Mouse (Mus musculus) intestine, postnatal 0 days (tissue): ENCODE measurements around the gene Tab2. TPM values are rescaled to one million over a fixed set of nuclear protein-coding genes. Genes with fewer than 3 reads are reported as not detected.

Source experiments
- ATAC-seq: fragments of 200-750 bp; cut with Nextera tagmentation; 2 replicates; pipeline ENCODE4 v1.8.0; 2017; ENCODE audit warnings: mild to moderate bottlenecking, moderate TSS enrichment, moderate library complexity
- H3K27ac ChIP-seq: fragments of 300-500 bp; sonication (generic); 2 replicates; pipeline ENCODE4 v1.5.1; 2014; ENCODE audit warnings: mild to moderate bottlenecking, low read depth, low read length, moderate library complexity
- H3K27me3 ChIP-seq: fragments of 300-500 bp; sonication (generic); replicated peaks from 2 replicates; pipeline ENCODE4 v1.6.1; 2014; ENCODE audit warnings: low read length, mixed read lengths; ENCODE audit not compliant: control insufficient read depth, insufficient read depth
- H3K36me3 ChIP-seq: fragments of 300-500 bp; sonication (generic); 2 replicates; pipeline ENCODE4 v1.6.1; 2014; ENCODE audit warnings: mild to moderate bottlenecking, moderate library complexity; ENCODE audit not compliant: control insufficient read depth, insufficient read depth
- H3K4me1 ChIP-seq: fragments of 300-500 bp; sonication (generic); replicated peaks from 2 replicates; pipeline ENCODE4 v1.6.1; 2014; ENCODE audit warnings: antibody characterized with exemption, low read length, mixed read lengths; ENCODE audit not compliant: control insufficient read depth, insufficient read depth
- H3K4me2 ChIP-seq: fragments of 300-500 bp; sonication (generic); replicated peaks from 2 replicates; pipeline ENCODE4 v1.6.1; 2014; ENCODE audit warnings: low read depth, mild to moderate bottlenecking, moderate library complexity
- H3K4me3 ChIP-seq: fragments of 300-500 bp; sonication (generic); 2 replicates; pipeline ENCODE4 v1.5.1; 2014; ENCODE audit warnings: low read depth, low read length
- H3K9ac ChIP-seq: fragments of 300-500 bp; sonication (generic); 2 replicates; pipeline ENCODE4 v1.6.1; 2014; ENCODE audit warnings: mild to moderate bottlenecking, low read depth, low read length
- H3K9me3 ChIP-seq: fragments of 300-500 bp; sonication (generic); 2 replicates; pipeline ENCODE4 v1.6.1; 2016; ENCODE audit warnings: mixed run types; ENCODE audit not compliant: control insufficient read depth
- CTCF ChIP-seq: sonication (generic); IDR thresholded peaks from 2 replicates; pipeline ENCODE4 v1.5.1; 2016; ENCODE audit warnings: low read depth, mild to moderate bottlenecking, control low read depth, antibody characterized with exemption, moderate library complexity
- WGBS: fragments of 180-500 bp; shearing (Covaris S2); extraction: QIAGEN DNeasy Blood & Tissue Kit; methylation state at CpG from one replicate; pipeline ENCODE4 v1.1.7; 2014; 5-methylcytosine and 5-hydroxymethylcytosine counted together
- polyA plus RNA-seq: library from polyadenylated mRNA; unstranded; fragments of >200 nt; fragmentation: Nextera tagmentation; extraction: Ambion mirVana; gene quantifications from 2 replicates; pipeline ENCODE4 v1.2.1, GENCODE M21; 2015

Tab2 gene
- polyA plus RNA-seq, 1 experiment from 2014 or later = 18.0 TPM

DNA sequence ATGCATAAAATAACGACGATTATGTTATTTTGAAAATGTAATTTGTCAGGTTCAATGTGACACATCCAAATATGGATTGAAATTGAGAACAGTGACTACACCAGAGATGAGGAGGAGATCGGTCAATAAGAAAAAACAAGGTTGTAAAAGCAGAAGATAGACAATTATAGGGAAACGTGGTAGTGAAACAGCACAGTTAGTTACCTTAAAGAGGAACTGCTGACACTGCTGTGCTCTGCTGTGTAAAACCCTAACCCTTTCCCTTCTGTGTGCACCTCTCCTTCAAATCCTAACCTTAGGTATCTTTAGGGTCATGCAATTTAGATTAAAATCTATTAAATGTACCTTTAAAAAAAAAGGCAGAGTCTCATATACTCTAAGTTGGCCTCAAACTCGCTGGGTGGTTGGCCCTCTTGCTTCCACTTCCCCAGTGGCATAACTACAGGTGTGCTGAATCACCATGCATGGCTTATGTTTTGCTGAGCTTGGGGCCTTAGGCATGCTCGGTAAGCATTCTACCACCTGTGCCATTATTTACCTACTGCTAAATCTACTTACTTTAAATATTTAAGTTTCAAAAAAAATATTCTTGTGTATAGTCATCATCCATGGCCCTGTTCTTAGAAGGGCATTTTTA, 19.4 kb downstream of the Tab2 start:
- no peak for ATAC-seq
- TF ChIP-seq CTCF = no peak
- no peak overlapping the region for H3K4me2 ChIP-seq
- 56% methylated on average over 6 of the region's 6 CpGs for WGBS
- H3K4me3 ChIP-seq = no peak overlapping the region
- H3K4me1 ChIP-seq = no peaks in the 10 kb centered on the region
- no peaks in the 10 kb centered on the region for H3K27me3 ChIP-seq
- no peaks in the 10 kb centered on the region for H3K36me3 ChIP-seq
- no peaks in the 10 kb centered on the region for H3K9me3 ChIP-seq
- no peak overlapping the region for H3K27ac ChIP-seq
- no peak overlapping the region for H3K9ac ChIP-seq

- WGBS = 61% methylated on average over 2 of the region's 2 CpGs
- no peak for ATAC-seq
- no peak overlapping the region for H3K9ac ChIP-seq
Measured at GRCm38 (mm10) chr10:7932958-7933357, 23.1 kb downstream of the Tab2 start.

GRCm38 (mm10) chr10:7928996-7929395, 27.0 kb downstream of the Tab2 start:
- Histone ChIP-seq H3K36me3 (peaks cover 5% of the 10 kb centered on the region; the same call in 1 of the 2 replicates), H3K4me3 (no peak overlapping the region), H3K27ac (no peak overlapping the region), H3K9me3 (no peaks in the 10 kb centered on the region), H3K4me2 (no peak overlapping the region), H3K9ac (no peak overlapping the region), H3K27me3 (no peaks in the 10 kb centered on the region), H3K4me1 (no peaks in the 10 kb centered on the region)
- no peak for TF ChIP-seq CTCF
- 78% methylated on average over 9 of the region's 9 CpGs for WGBS
- no peak for ATAC-seq

More at GRCm38 (mm10) chr10:7932958-7933357, 23.1 kb downstream of the Tab2 start:
- no peaks in the 10 kb centered on the region for H3K9me3 ChIP-seq
- H3K36me3 ChIP-seq = no peaks in the 10 kb centered on the region
- TF ChIP-seq CTCF = no peak
- no peak overlapping the region for H3K4me3 ChIP-seq
- no peak overlapping the region for H3K27ac ChIP-seq
- no peak overlapping the region for H3K4me2 ChIP-seq
- no peaks in the 10 kb centered on the region for H3K4me1 ChIP-seq
- H3K27me3 ChIP-seq = no peaks in the 10 kb centered on the region

DNA sequence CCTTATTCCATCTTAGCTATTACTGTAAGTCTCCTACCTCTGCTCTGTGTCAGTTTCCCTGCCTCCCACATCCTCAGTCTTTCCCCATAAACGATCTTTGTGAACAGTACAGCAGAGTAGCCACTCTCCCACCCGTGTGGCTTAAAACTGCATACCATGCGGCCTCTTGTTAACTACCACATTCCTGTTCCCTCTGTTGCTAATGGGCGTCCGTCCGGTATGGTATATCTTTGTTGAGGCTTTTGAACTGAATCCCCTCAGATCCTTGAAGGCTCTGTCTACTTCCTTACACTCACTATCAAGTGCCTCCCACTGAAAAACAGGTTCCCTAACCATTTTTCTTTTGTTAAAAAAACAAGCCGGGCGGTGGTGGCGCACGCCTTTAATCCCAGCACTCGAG, 30.5 kb downstream of the Tab2 start:
- Histone ChIP-seq H3K9ac (no peak overlapping the region), H3K27ac (no peak overlapping the region), H3K27me3 (no peaks in the 10 kb centered on the region), H3K4me2 (no peak overlapping the region), H3K36me3 (peaks cover 19% of the 10 kb centered on the region), H3K4me1 (no peaks in the 10 kb centered on the region; the same call in 1 of the 2 replicates), H3K4me3 (no peak overlapping the region), H3K9me3 (no peaks in the 10 kb centered on the region)
- TF ChIP-seq CTCF = no peak
- ATAC-seq = no peak
- WGBS = 86% methylated on average over 11 of the region's 11 CpGs

DNA sequence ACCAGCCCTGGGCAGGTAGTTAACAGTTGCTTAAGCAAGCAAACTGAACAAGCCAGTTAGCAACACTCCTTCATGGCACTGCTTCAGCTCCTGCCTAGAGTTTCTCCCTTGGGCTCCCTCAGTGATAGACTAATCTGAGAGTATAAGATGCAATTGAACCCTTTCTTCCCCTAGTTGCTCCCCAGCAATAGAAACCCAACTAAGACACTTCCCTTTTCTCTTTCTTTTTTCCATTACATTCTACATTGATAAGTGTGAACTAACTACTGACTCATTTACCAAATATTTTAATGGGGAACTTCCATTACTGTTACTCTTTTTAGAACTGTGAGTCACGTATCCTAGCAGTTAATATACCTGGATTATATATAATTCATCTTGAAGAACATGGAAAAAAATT, 32.6 kb downstream of the Tab2 start:
- Histone ChIP-seq H3K9ac (no peak overlapping the region), H3K4me3 (no peak overlapping the region), H3K36me3 (peaks cover 39% of the 10 kb centered on the region), H3K4me2 (no peak overlapping the region), H3K27ac (no peak overlapping the region), H3K9me3 (no peaks in the 10 kb centered on the region), H3K4me1 (no peaks in the 10 kb centered on the region; the same call in 1 of the 2 replicates), H3K27me3 (no peaks in the 10 kb centered on the region)
- 90% methylated on average over 1 of the region's 1 CpGs for WGBS
- TF ChIP-seq CTCF = no peak
- ATAC-seq = no peak

DNA sequence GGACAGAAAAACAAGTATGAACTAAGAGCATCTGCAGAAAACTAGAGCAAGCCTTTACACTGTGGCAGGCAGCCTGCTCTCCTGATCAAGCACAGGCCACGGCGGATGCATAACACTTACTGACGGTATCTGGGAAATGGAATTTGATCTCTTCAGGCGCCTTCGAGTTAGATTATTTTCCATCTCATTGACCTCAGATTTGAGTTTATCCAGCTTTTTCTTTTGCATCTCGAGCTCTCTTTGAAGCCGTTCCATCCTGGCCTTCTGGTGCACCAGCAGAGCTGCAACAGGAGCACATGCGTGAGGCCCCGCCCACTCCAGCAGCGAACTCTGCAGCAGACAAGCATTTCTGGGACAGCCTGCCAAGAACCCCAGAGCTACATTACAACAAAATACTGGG, 44.8 kb downstream of the Tab2 start:
- TF ChIP-seq CTCF = no peak
- peaks cover 36% of the 10 kb centered on the region for H3K36me3 ChIP-seq
- no peak overlapping the region for H3K9ac ChIP-seq
- no peak overlapping the region for H3K27ac ChIP-seq
- H3K4me3 ChIP-seq = no peak overlapping the region
- no peak overlapping the region for H3K4me2 ChIP-seq
- no peaks in the 10 kb centered on the region for H3K4me1 ChIP-seq
- H3K9me3 ChIP-seq = no peaks in the 10 kb centered on the region
- 75% methylated on average over 10 of the region's 10 CpGs for whole genome bisulfite sequencing
- ATAC-seq = no peak
- no peaks in the 10 kb centered on the region for H3K27me3 ChIP-seq
